Mouse (Mus musculus): ENCODE results near the gene Cd247.
"Not testable (repeated sequence)": the region's sequence is repeated elsewhere in the genome, so short reads cannot be mapped to it uniquely, and the experiment has no call there.

Cd247 gene

GRCm38 (mm10) chr1:165788511-165788910 lies at the start of gene Cd247:
Gene Cd247, plus strand, starts transcription at chr1:165788681.
- DNase-seq: no peak

GRCm38 (mm10) chr1:165738985-165739384 lies 49.5 kb upstream of the Cd247 start:
- DNase-seq: no peak

GRCm38 (mm10) chr1:165741989-165742388 lies 46.5 kb upstream of the Cd247 start:
- no peak for DNase-seq

GRCm38 (mm10) chr1:165748053-165748452 lies 40.4 kb upstream of the Cd247 start:
- DNase-seq: no peak

GRCm38 (mm10) chr1:165751142-165751541 lies 37.3 kb upstream of the Cd247 start:
- no peak for DNase-seq

GRCm38 (mm10) chr1:165751838-165752237 lies 36.6 kb upstream of the Cd247 start:
- DNase-seq: no peak

- no peak for DNase-seq
These were observed 34.3 kb upstream of the Cd247 start for GRCm38 (mm10) chr1:165754205-165754604.

GRCm38 (mm10) chr1:165755194-165755593 lies 33.3 kb upstream of the Cd247 start:
- no peak for DNase-seq

GRCm38 (mm10) chr1:165761522-165762305 lies 26.8 kb upstream of the Cd247 start:
- no peak for DNase-seq

- not testable (repeated sequence) for DNase-seq
These were observed 26.0 kb upstream of the Cd247 start for GRCm38 (mm10) chr1:165762498-165762897.

GRCm38 (mm10) chr1:165762914-165763634 lies 25.4 kb upstream of the Cd247 start:
- DNase-seq: peak; percentile 42

- DNase-seq: peak; percentile 98
These were observed 24.7 kb upstream of the Cd247 start, which contains the start of gene Creg1 for GRCm38 (mm10) chr1:165763635-165764372. Gene Creg1, plus strand, starts transcription at chr1:165763746.

- no peak for DNase-seq
These were observed 23.9 kb upstream of the Cd247 start for GRCm38 (mm10) chr1:165764571-165764970.

GRCm38 (mm10) chr1:165765041-165765440 lies 23.4 kb upstream of the Cd247 start:
- peak; percentile 40 for DNase-seq

GRCm38 (mm10) chr1:165765651-165766294 lies 22.7 kb upstream of the Cd247 start:
- peak; percentile 41 for DNase-seq

GRCm38 (mm10) chr1:165766295-165766890 lies 22.1 kb upstream of the Cd247 start:
- peak; percentile 84 for DNase-seq

GRCm38 (mm10) chr1:165768894-165769512 lies 19.5 kb upstream of the Cd247 start:
- DNase-seq: peak; percentile 79

GRCm38 (mm10) chr1:165770181-165770759 lies 18.2 kb upstream of the Cd247 start:
- peak; percentile 58 for DNase-seq

- peak; percentile 91 for DNase-seq
These were observed 17.0 kb upstream of the Cd247 start for GRCm38 (mm10) chr1:165771491-165771897.

- DNase-seq: no peak
These were observed 16.5 kb upstream of the Cd247 start for GRCm38 (mm10) chr1:165771998-165772397.

- peak; percentile 42 for DNase-seq
These were observed 12.8 kb upstream of the Cd247 start for GRCm38 (mm10) chr1:165775518-165776294.

Data from liver (tissue).